In genomic region chr16:63528821-63529220, GRCm38 (mm10) we compare ENCODE assay signal across 19 mouse cellular contexts.
"Had no signal": no experiment of that assay in that cellular context is flagged by ENCODE, and none has a peak within 500 bp of the region (broad histone marks: within the 10 kb centered on the region; RNA-seq: fewer than 3 reads in every experiment).

No protein-coding gene starts in this region.

- H3K4me1 ChIP-seq: intestine, embryonic 15.5 days; limb, embryonic 12.5 days; limb, embryonic 15.5 days; midbrain, embryonic 12.5 days; midbrain, embryonic 15.5 days; neural tube, embryonic 12.5 days; neural tube, embryonic 15.5 days had no signal

- H3K9me3 ChIP-seq: intestine, embryonic 15.5 days; limb, embryonic 12.5 days; limb, embryonic 15.5 days; midbrain, embryonic 12.5 days; midbrain, embryonic 15.5 days; neural tube, embryonic 12.5 days; neural tube, embryonic 15.5 days had no signal

- H3K27ac ChIP-seq: intestine, embryonic 15.5 days; limb, embryonic 12.5 days; limb, embryonic 15.5 days; liver, embryonic 14.5 days; macrophage; midbrain, embryonic 12.5 days; midbrain, embryonic 15.5 days; neural tube, embryonic 12.5 days; neural tube, embryonic 15.5 days had no signal

- H3K4me3 ChIP-seq: intestine, embryonic 15.5 days; limb, embryonic 12.5 days; limb, embryonic 15.5 days; midbrain, embryonic 12.5 days; midbrain, embryonic 15.5 days; neural tube, embryonic 12.5 days; neural tube, embryonic 15.5 days had no signal

- DNase-seq: kidney, adult 18-20 months; kidney, adult 9 months; kidney, postnatal 36 days; left cerebral cortex, postnatal 4 days; liver, postnatal 0 days; lung, embryonic 14.5 days; thymus, adult 2 months; thymus, postnatal 25 days had no signal

- H3K27me3 ChIP-seq: intestine, embryonic 15.5 days; limb, embryonic 12.5 days; limb, embryonic 15.5 days; midbrain, embryonic 12.5 days; midbrain, embryonic 15.5 days; neural tube, embryonic 12.5 days; neural tube, embryonic 15.5 days had no signal

- H3K9ac ChIP-seq: intestine, embryonic 15.5 days; limb, embryonic 12.5 days; limb, embryonic 15.5 days; liver, embryonic 14.5 days; liver, postnatal 0 days; lung, embryonic 14.5 days; midbrain, embryonic 12.5 days; midbrain, embryonic 15.5 days; neural tube, embryonic 12.5 days; neural tube, embryonic 15.5 days had no signal

- ATAC-seq: intestine, embryonic 15.5 days; liver, postnatal 0 days; lung, postnatal 0 days; midbrain, embryonic 15.5 days had no signal

- H3K36me3 ChIP-seq: intestine, embryonic 15.5 days; limb, embryonic 12.5 days; limb, embryonic 15.5 days; midbrain, embryonic 12.5 days; midbrain, embryonic 15.5 days; neural tube, embryonic 12.5 days; neural tube, embryonic 15.5 days had no signal

- H3K4me2 ChIP-seq: intestine, embryonic 15.5 days; limb, embryonic 12.5 days; limb, embryonic 15.5 days; liver, embryonic 11.5 days; lung, embryonic 14.5 days; midbrain, embryonic 12.5 days; midbrain, embryonic 15.5 days; neural tube, embryonic 12.5 days; neural tube, embryonic 15.5 days had no signal
